Mouse (Mus musculus) 3T3-L1 (cell line): ENCODE data around the gene Cadm1.

ENCODE experiments used
- DNase-seq: peaks from one replicate; pipeline ENCODE4 v3.0.0-alpha.2; 2015; ENCODE audit warnings: low read depth, low spot score

Cadm1 gene

DNA sequence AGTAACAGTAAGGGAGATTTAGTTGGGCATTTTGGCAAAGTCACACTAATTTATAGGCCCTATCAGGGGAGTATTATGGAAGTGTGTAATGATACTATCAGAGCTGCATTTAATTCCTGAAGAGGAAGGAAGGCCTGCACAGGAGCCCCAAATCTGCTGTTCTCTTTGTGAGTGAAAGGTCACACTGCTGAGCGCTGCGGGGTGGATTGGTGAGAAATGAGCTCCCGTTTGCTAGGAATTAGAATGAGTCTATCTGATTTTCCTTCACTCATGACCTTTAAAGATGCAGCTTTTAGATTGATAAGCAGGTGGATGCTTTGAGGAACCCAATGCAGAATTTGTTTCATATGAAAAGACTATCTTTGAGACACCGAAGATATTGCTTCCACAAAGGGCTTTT is 208.8 kb downstream of the Cadm1 start:
- no peak for DNase-seq

DNA sequence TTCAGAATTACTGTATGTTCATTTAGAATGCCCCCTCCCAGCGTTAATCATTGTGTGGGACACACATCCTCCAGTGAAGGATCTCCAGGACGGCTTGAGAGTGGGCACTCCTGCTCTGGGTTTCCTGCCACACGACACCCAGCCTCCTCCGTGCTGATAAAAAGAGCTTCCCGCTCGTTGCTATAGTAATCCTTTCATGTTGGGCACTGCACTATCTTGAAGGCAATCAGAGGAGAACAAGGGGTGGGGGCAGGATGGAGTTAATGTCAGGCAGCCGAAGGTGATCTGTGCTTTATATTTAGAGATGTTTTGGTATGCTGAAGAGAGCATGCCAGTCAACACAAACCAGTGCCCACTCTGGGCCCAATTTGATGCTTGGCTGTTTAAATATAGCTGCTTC is 209.3 kb downstream of the Cadm1 start:
- DNase-seq = no peak

DNA sequence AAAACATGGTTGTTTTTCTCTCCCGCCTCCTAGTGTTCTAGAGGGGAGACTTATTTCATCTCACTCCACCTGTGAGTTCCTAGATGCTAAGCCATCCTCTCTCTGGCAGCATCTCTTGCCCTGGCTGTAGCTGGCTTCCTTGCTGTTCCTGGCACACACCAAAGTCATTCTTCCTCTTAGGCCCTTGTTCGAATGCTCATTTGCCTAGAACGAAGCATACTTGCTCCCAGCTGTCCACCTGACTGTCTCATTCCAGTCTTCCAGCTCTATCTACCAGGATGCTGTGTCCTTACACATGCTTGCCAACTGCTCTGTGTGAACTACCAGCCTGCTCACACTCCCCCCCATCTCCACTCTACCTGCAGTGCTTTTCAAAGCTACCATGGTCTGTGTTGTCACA is 211.8 kb downstream of the Cadm1 start:
- DNase-seq = no peak

GRCm38 (mm10) chr9:47744916-47745315 is 214.9 kb downstream of the Cadm1 start:
- no peak for DNase-seq

DNA sequence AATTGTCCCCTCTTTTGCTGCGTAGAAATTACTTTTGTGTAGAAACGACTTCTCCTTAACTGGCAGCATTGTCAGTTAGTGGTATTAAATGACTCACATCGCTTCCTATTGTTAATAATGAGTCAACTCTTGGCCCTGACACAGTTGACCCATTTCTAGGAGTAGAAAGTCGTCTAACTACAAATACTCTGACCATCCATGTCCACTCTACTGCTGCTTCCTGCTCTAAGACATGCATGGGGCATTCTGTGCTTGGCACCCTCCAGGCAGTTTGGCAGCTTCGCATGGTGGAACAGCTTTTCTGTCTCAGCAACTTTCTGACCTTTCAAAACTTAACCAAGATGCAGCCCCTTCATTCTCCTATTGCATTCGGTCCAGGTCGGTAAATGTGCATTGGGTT is 215.7 kb downstream of the Cadm1 start:
- DNase-seq = no peak

- no peak for DNase-seq
Observed at GRCm38 (mm10) chr9:47749160-47749559, 219.2 kb downstream of the Cadm1 start.

DNA sequence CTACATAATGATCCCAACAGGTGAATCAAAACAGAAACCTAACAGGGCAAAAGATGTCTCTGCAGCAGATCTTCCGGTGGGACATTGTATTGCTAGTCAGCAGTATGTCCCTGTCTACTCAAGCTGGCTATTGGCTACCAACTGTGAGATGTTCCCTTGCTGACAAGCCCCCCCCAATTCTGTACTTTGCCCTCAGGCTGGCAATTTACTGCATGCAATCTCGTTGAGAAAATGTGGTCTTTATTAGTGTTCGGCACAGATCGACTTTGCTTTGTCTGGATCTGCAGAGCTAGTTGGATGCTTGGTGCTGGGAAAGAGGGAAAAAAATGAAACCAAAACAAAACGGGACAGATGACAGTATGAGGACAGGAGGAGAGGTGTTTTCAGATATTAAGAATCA is 222.5 kb downstream of the Cadm1 start:
- no peak for DNase-seq

DNA sequence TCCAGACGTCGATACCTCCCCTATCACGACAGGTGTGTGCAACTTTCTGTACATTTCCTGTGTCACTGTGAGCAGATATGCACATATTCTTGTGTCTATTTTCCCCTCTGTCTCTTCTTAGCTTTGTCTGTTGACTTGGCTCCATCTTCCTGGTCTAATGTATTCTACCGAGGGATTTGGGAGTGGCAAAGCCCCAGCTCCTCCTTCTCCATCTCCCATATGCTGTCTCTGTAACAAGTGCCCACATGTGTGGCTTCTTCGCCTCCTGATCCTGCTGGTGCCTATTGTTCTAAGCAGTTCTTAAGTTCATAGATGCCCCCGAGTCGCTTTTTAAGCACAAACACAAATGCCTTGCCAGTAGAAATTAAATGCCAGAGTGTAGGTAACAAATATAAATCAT is 223.2 kb downstream of the Cadm1 start:
- DNase-seq = no peak

- DNase-seq = no peak
Observed at GRCm38 (mm10) chr9:47755119-47755518, 225.1 kb downstream of the Cadm1 start.

GRCm38 (mm10) chr9:47757798-47758197 is 227.8 kb downstream of the Cadm1 start:
- no peak for DNase-seq

DNA sequence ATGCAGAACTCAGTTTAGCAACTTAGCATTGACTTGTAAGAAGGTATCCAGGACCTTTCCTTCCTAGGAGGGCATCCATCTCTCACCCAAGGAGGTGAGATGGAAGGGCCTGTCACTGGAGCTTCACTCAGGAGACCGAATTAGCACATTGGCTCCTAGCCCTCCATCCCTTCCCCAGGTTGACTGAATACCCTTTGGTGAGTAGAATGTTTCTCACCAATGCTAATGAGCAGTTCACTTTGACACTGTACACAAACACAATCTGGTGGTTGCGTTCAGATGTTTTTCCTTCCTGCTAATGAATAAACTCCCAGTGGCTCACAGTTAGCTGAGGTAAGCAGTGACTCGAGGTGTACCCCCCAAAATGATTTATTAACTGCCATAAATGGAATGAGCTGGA is 228.3 kb downstream of the Cadm1 start:
- DNase-seq = no peak

- DNase-seq = no peak
Observed at GRCm38 (mm10) chr9:47759807-47760206, 229.8 kb downstream of the Cadm1 start.

DNA sequence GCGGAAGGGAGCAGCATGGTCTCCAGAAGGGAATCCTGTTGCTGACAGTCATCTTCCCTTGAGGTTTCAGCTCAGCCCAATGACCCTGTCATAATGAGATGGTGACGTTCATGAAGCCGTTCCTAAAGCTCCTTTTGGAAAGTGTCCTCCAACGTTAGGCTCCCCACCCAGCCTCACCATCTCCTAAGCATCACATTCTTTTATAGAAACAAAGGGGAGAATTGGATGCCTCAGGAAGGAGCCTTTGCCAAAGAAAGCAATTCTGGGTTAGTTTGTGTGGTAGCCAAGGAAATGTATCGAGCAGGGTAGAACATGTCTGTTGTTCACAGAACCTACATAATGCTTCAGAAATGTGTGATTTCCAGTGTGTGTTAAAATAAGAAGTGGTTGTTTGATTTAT is 231.6 kb downstream of the Cadm1 start:
- DNase-seq = no peak

GRCm38 (mm10) chr9:47762913-47763312 is 232.9 kb downstream of the Cadm1 start:
- DNase-seq = no peak

GRCm38 (mm10) chr9:47764920-47765319 is 234.9 kb downstream of the Cadm1 start:
- no peak for DNase-seq

- no peak for DNase-seq
Observed at GRCm38 (mm10) chr9:47765323-47765722, 235.3 kb downstream of the Cadm1 start.

- DNase-seq = no peak
Observed at GRCm38 (mm10) chr9:47766342-47766741, 236.4 kb downstream of the Cadm1 start.

GRCm38 (mm10) chr9:47770836-47771235 is 240.9 kb downstream of the Cadm1 start:
- DNase-seq = no peak

DNA sequence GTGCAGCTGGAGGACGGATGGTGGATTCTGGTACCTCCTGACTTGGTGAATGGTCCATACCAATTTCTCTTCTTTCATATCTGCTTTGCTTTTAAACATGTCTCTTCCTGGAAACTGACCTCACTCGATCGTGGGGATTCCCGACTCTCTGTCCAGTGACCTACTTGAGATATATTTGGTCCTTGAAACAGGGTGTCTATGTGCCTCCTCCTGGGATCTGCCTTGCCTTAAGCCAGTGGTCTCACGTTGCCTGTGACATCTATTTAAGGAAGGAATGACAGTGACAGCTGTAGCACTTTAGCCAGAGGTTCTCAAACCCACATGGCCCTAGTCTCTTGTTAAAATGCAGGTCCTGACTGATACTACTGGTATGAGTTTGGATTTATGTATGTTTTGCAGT is 242.0 kb downstream of the Cadm1 start:
- no peak for DNase-seq

- no peak for DNase-seq
Observed at GRCm38 (mm10) chr9:47772750-47773149, 242.8 kb downstream of the Cadm1 start.

DNA sequence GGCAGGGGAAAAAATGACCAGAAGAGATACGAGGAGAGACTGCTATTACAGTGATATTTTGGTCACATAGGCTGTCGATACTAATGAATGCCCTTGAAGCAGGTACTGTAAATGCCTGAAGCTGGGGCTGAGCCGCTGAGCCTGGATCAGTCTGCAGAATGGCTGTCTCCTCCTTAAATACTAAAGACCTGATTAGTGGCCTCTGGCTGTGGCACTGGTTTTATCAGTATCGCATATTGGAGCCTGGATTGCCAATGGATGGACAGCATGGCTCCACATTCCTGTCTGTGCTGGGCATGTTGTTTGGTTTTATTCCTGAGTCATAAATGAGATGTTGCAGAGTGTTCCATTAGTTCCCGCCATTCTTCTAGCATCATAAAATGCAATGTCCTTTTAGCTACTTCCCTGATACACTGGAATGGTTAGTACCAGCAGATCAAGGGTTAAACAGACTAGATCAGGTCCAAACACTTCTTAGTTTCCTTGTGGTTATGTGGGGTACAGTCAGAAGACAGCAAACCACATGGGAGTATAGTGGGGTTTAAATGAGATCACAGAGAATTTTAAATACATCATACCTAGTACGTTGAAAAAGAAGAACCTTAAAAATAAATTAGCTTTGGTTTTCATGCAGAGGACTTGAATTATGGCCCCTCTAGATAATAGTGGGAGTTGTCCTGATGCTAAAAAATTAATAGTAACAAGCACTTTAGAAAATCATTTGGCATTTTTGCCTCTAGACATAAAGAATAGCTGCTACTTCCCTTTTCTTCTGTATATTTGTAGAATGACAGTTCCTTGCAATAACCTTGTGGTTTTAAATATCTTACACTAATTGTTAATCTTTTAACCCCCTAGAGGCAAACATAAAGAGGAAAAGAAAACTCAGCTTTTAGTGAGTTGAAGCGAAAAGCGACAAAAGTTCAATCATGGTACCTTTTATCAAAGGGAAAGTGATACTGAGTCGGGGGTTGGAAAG is 247.3 kb downstream of the Cadm1 start:
- no peak for DNase-seq

- DNase-seq = no peak
Observed at GRCm38 (mm10) chr9:47778438-47778837, 248.5 kb downstream of the Cadm1 start.

DNA sequence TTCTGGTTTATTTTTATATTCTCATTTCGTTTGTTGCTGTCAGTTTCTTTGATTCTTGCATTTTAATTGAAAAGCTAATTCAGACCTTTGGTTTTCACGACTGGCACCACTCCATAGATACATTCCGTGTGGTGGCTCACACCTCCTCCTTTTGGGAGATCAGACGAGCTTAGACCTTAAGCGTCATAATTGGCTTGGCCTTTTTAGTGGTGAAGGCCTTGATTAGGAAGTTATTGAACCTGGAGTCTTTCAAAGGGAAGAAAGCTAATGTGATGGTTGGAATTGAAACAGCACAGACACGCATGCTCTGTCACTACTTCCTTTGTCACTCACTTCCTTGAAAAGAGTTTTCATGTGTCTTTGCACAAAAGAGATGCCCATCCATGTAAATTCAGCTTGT is 249.3 kb downstream of the Cadm1 start:
- DNase-seq = no peak

- no peak for DNase-seq
Observed at GRCm38 (mm10) chr9:47786642-47787041, 256.7 kb downstream of the Cadm1 start.
